Mouse (Mus musculus) heart, adult 2 months (tissue): ENCODE results near the gene Als2cr12.
A peak's percentile ranks its signal among the peaks of the same experiment; 100 is the strongest.

Experiments
- CTCF ChIP-seq: fragments of 200-600 bp; IDR thresholded peaks from 2 replicates; pipeline ENCODE4 v1.8.1; 2022; ENCODE audit warnings: antibody characterized with exemption, mild to moderate bottlenecking, moderate library complexity
- POLR2A ChIP-seq: fragments of 200-500 bp; IDR thresholded peaks from 2 replicates; pipeline ENCODE4 v1.6.1; 2011; ENCODE audit warnings: mild to moderate bottlenecking, low read depth, low read length, control low read depth; ENCODE audit not compliant: insufficient read depth

- peak; percentile 71 for TF ChIP-seq POLR2A
- TF ChIP-seq CTCF = peak; percentile 48
Measured at GRCm38 (mm10) chr1:58713081-58713892, 17.5 kb upstream of the Als2cr12 start.
